In genomic region chr12:7859533-7859932, GRCm38 (mm10) we compare ENCODE assay signal across 19 mouse cellular contexts.
DNase-seq lines count a peak whose midpoint lies in the region; ATAC-seq and TF ChIP-seq lines count a peak whose summit lies in the region.
"Had no signal": no experiment of that assay in that cellular context is flagged by ENCODE, and none has a peak within 500 bp of the region (broad histone marks: within the 10 kb centered on the region; RNA-seq: fewer than 3 reads in every experiment).

No protein-coding gene starts in this region.

- H3K4me1 ChIP-seq in E14TG2a.4 (replicated peaks; ENCODE audit: low read depth, low read length) = no peaks in the 10 kb centered on the region
- no peaks in the 10 kb centered on the region for H3K4me1 ChIP-seq in embryonic facial prominence, embryonic 13.5 days
- no peaks in the 10 kb centered on the region for H3K4me1 ChIP-seq in forebrain, embryonic 14.5 days (ENCODE audit: control insufficient read depth, insufficient read depth, low read length)
- no peaks in the 10 kb centered on the region for H3K4me1 ChIP-seq in forebrain, embryonic 11.5 days (replicated peaks; ENCODE audit: control insufficient read depth, insufficient read depth, low read length)
- H3K4me1 ChIP-seq: embryonic facial prominence, embryonic 15.5 days; forebrain, embryonic 12.5 days; hindbrain, embryonic 10.5 days; limb, embryonic 15.5 days had no signal

- TF ChIP-seq CTCF in E14TG2a.4 (conservative IDR thresholded peaks at IDR 0.05; ENCODE audit: low read length) = no peak

- H3K4me2 ChIP-seq in embryonic facial prominence, embryonic 13.5 days = 0 out of 2 replicates have a peak overlapping the region, but pooled peaks have one; percentile 18
- no peak overlapping the region for H3K4me2 ChIP-seq in forebrain, embryonic 14.5 days (ENCODE audit: low read length)
- H3K4me2 ChIP-seq in forebrain, embryonic 11.5 days (ENCODE audit: low read depth, low read length, severe bottlenecking) = no peak overlapping the region
- H3K4me2 ChIP-seq: embryonic facial prominence, embryonic 15.5 days; forebrain, embryonic 12.5 days; limb, embryonic 15.5 days had no signal

- H3K27me3 ChIP-seq in E14TG2a.4 (ENCODE audit: insufficient read depth, low read length) = peaks cover 4% of the 10 kb centered on the region
- no peaks in the 10 kb centered on the region for H3K27me3 ChIP-seq in embryonic facial prominence, embryonic 13.5 days
- H3K27me3 ChIP-seq in forebrain, embryonic 14.5 days (replicated peaks; ENCODE audit: control insufficient read depth, insufficient read depth, low read length) = no peaks in the 10 kb centered on the region
- H3K27me3 ChIP-seq in forebrain, embryonic 11.5 days (ENCODE audit: control insufficient read depth, insufficient read depth, low read length) = no peaks in the 10 kb centered on the region
- H3K27me3 ChIP-seq: embryonic facial prominence, embryonic 15.5 days; forebrain, embryonic 12.5 days; limb, embryonic 15.5 days had no signal

- no peak overlapping the region for H3K9ac ChIP-seq in embryonic facial prominence, embryonic 13.5 days
- no peak overlapping the region for H3K9ac ChIP-seq in forebrain, embryonic 14.5 days (ENCODE audit: low read length)
- no peak overlapping the region for H3K9ac ChIP-seq in forebrain, embryonic 11.5 days (ENCODE audit: low read length)
- H3K9ac ChIP-seq: embryonic facial prominence, embryonic 15.5 days; forebrain, embryonic 12.5 days; limb, embryonic 15.5 days had no signal

- peak overlapping the region; percentile 43; the same call in 1 of the 2 replicates for H3K4me3 ChIP-seq in E14TG2a.4 (replicated peaks; ENCODE audit: low read length)
- no peak overlapping the region for H3K4me3 ChIP-seq in embryonic facial prominence, embryonic 13.5 days
- H3K4me3 ChIP-seq in forebrain, embryonic 14.5 days (ENCODE audit: low read depth, low read length) = no peak overlapping the region
- H3K4me3 ChIP-seq in forebrain, embryonic 11.5 days (ENCODE audit: low read depth, low read length) = no peak overlapping the region
- H3K4me3 ChIP-seq: embryonic facial prominence, embryonic 15.5 days; forebrain, embryonic 12.5 days; hindbrain, embryonic 10.5 days; limb, embryonic 15.5 days had no signal

- H3K36me3 ChIP-seq in E14TG2a.4 (ENCODE audit: insufficient read depth, low read length) = no peaks in the 10 kb centered on the region
- H3K36me3 ChIP-seq in embryonic facial prominence, embryonic 13.5 days = no peaks in the 10 kb centered on the region
- H3K36me3 ChIP-seq in forebrain, embryonic 14.5 days (ENCODE audit: control insufficient read depth, insufficient read depth, low read length) = no peaks in the 10 kb centered on the region
- H3K36me3 ChIP-seq in forebrain, embryonic 11.5 days (ENCODE audit: control insufficient read depth, insufficient read depth, low read length) = no peaks in the 10 kb centered on the region
- H3K36me3 ChIP-seq: embryonic facial prominence, embryonic 15.5 days; forebrain, embryonic 12.5 days; G1E; hindbrain, embryonic 10.5 days; limb, embryonic 15.5 days had no signal

- peak; percentile 26 for DNase-seq in ES-CJ7 (ENCODE audit: low read depth, low spot score)
- DNase-seq in layer of hippocampus, postnatal 36 days = no peak
- no peak for DNase-seq in forebrain, embryonic 14.5 days (ENCODE audit: low spot score)
- no peak for DNase-seq in gastrocnemius, postnatal 36 days
- no peak for DNase-seq in forebrain, embryonic 11.5 days (ENCODE audit: low spot score)
- DNase-seq: cerebellum, adult 9-10 months; gastrocnemius, postnatal 14 days; kidney, adult 18-20 months; kidney, postnatal 10 days; thymus, postnatal 4 days had no signal

- WGBS in embryonic facial prominence, embryonic 13.5 days = 88% methylated on average over 28 of the region's 28 CpGs
- WGBS in forebrain, embryonic 14.5 days = 85% methylated on average over 28 of the region's 28 CpGs
- 80% methylated on average over 28 of the region's 28 CpGs for WGBS in forebrain, embryonic 11.5 days

- intact Hi-C loops in gastrocnemius, postnatal 36 days (cut with DNase I) = no loop called here

- no peaks in the 10 kb centered on the region for H3K9me3 ChIP-seq in E14TG2a.4 (ENCODE audit: low read length)
- H3K9me3 ChIP-seq in embryonic facial prominence, embryonic 13.5 days = no peaks in the 10 kb centered on the region
- H3K9me3 ChIP-seq in forebrain, embryonic 14.5 days (replicated peaks; ENCODE audit: control insufficient read depth, low read length) = no peaks in the 10 kb centered on the region
- no peaks in the 10 kb centered on the region for H3K9me3 ChIP-seq in forebrain, embryonic 11.5 days (ENCODE audit: control insufficient read depth, low read length)
- H3K9me3 ChIP-seq: embryonic facial prominence, embryonic 15.5 days; forebrain, embryonic 12.5 days; hindbrain, embryonic 10.5 days; limb, embryonic 15.5 days had no signal

- no peak overlapping the region for H3K27ac ChIP-seq in embryonic facial prominence, embryonic 13.5 days
- H3K27ac ChIP-seq in forebrain, embryonic 14.5 days (ENCODE audit: low read depth, low read length) = no peak overlapping the region
- no peak overlapping the region for H3K27ac ChIP-seq in forebrain, embryonic 11.5 days (ENCODE audit: low read depth, low read length)
- H3K27ac ChIP-seq: embryonic facial prominence, embryonic 15.5 days; forebrain, embryonic 12.5 days; hindbrain, embryonic 10.5 days; limb, embryonic 15.5 days had no signal

- no peak for ATAC-seq in embryonic facial prominence, embryonic 13.5 days (ENCODE audit: insufficient number of reproducible peaks, insufficient read depth, low FRiP score, low TSS enrichment, low read depth)
- 0 out of 2 replicates have a peak, but pooled peaks have one; percentile 47 for ATAC-seq in megakaryocyte-erythroid progenitor cell, adult 5-6 weeks (replicated peaks; ENCODE audit: low FRiP score, low TSS enrichment, poor library complexity, severe bottlenecking)
- ATAC-seq in forebrain, embryonic 14.5 days = no peak; the same call in 1 of the 2 replicates
- no peak for ATAC-seq in forebrain, embryonic 11.5 days (replicated peaks; ENCODE audit: low FRiP score)
- ATAC-seq: lung, postnatal 0 days had no signal
